Mouse (Mus musculus) bone marrow, adult 2 months (tissue): ENCODE results near the gene Ccdc88b.

Experiments
- CTCF ChIP-seq: fragments of 200-500 bp; IDR thresholded peaks from 2 replicates; pipeline ENCODE4 v1.5.1; 2011; ENCODE audit warnings: low read length, control low read depth; ENCODE audit not compliant: control insufficient read depth, insufficient read depth
- POLR2A ChIP-seq: fragments of 200-500 bp; IDR thresholded peaks from 2 replicates; pipeline ENCODE4 v1.6.1; 2011; ENCODE audit warnings: low read depth, mild to moderate bottlenecking, control low read depth, low read length, borderline replicate concordance; ENCODE audit not compliant: control insufficient read depth

GRCm38 (mm10) chr19:6903031-6903430, 45.0 kb upstream of the Ccdc88b start:
- no peak for TF ChIP-seq CTCF
- no peak for TF ChIP-seq POLR2A
